Mouse (Mus musculus): ENCODE data around the gene Arl5a. TPM values are rescaled to one million over a fixed set of nuclear protein-coding genes. Genes with fewer than 3 reads are reported as not detected.
A peak's percentile ranks its signal among the peaks of the same experiment; 100 is the strongest.

The Arl5a gene
- polyA plus RNA-seq, 1 experiment, result 1.3 TPM

- H3K4me3 ChIP-seq (ENCODE audit: control insufficient read depth, low read depth, low read length), result no peak overlapping the region
- no peak overlapping the region for H3K27ac ChIP-seq (ENCODE audit: control insufficient read depth, insufficient read depth, low read depth, low read length)
- no peaks in the 10 kb centered on the region; the same call in 1 of the 2 replicates for H3K4me1 ChIP-seq (ENCODE audit: control insufficient read depth, insufficient read depth, low read length)
- TF ChIP-seq CTCF (IDR thresholded peaks at IDR 0.05; ENCODE audit: control insufficient read depth, insufficient read depth, insufficient replicate concordance, low read depth, low read length), result no peak
- no peak for TF ChIP-seq POLR2A (IDR thresholded peaks at IDR 0.05; ENCODE audit: control insufficient read depth, low read depth, low read length)
- H3K36me3 ChIP-seq (ENCODE audit: control insufficient read depth, insufficient read depth, low read length), result no peaks in the 10 kb centered on the region
- H3K27me3 ChIP-seq (ENCODE audit: control insufficient read depth, insufficient read depth, low read length), result no peaks in the 10 kb centered on the region
Observed at GRCm38 (mm10) chr2:52435919-52436632, 11.4 kb upstream of the Arl5a start.

GRCm38 (mm10) chr2:52433365-52433764 is 8.7 kb upstream of the Arl5a start:
- Histone ChIP-seq H3K27ac (ENCODE audit: control insufficient read depth, insufficient read depth, low read depth, low read length) (no peak overlapping the region), H3K4me3 (ENCODE audit: control insufficient read depth, low read depth, low read length) (no peak overlapping the region), H3K27me3 (ENCODE audit: control insufficient read depth, insufficient read depth, low read length) (no peaks in the 10 kb centered on the region), H3K4me1 (ENCODE audit: control insufficient read depth, insufficient read depth, low read length) (no peaks in the 10 kb centered on the region; the same call in 1 of the 2 replicates), H3K36me3 (ENCODE audit: control insufficient read depth, insufficient read depth, low read length) (no peaks in the 10 kb centered on the region)
- TF ChIP-seq CTCF (IDR thresholded peaks at IDR 0.05; ENCODE audit: control insufficient read depth, insufficient read depth, insufficient replicate concordance, low read depth, low read length), result no peak
- no peak for TF ChIP-seq POLR2A (IDR thresholded peaks at IDR 0.05; ENCODE audit: control insufficient read depth, low read depth, low read length)

GRCm38 (mm10) chr2:52427383-52427782 is 2.7 kb upstream of the Arl5a start:
- H3K4me1 ChIP-seq (ENCODE audit: control insufficient read depth, insufficient read depth, low read length), result peaks cover 3% of the 10 kb centered on the region; the same call in 1 of the 2 replicates
- no peak for TF ChIP-seq CTCF (IDR thresholded peaks at IDR 0.05; ENCODE audit: control insufficient read depth, insufficient read depth, insufficient replicate concordance, low read depth, low read length)
- no peaks in the 10 kb centered on the region for H3K27me3 ChIP-seq (ENCODE audit: control insufficient read depth, insufficient read depth, low read length)
- no peak overlapping the region for H3K4me3 ChIP-seq (ENCODE audit: control insufficient read depth, low read depth, low read length)
- no peak overlapping the region for H3K27ac ChIP-seq (ENCODE audit: control insufficient read depth, insufficient read depth, low read depth, low read length)
- no peaks in the 10 kb centered on the region for H3K36me3 ChIP-seq (ENCODE audit: control insufficient read depth, insufficient read depth, low read length)

- TF ChIP-seq POLR2A (IDR thresholded peaks at IDR 0.05; ENCODE audit: control insufficient read depth, low read depth, low read length) (no peak), CTCF (IDR thresholded peaks at IDR 0.05; ENCODE audit: control insufficient read depth, insufficient read depth, insufficient replicate concordance, low read depth, low read length) (no peak)
- Histone ChIP-seq H3K27ac (ENCODE audit: control insufficient read depth, insufficient read depth, low read depth, low read length) (no peak overlapping the region), H3K36me3 (ENCODE audit: control insufficient read depth, insufficient read depth, low read length) (no peaks in the 10 kb centered on the region), H3K4me3 (ENCODE audit: control insufficient read depth, low read depth, low read length) (no peak overlapping the region), H3K4me1 (ENCODE audit: control insufficient read depth, insufficient read depth, low read length) (peaks cover 3% of the 10 kb centered on the region; the same call in 1 of the 2 replicates), H3K27me3 (ENCODE audit: control insufficient read depth, insufficient read depth, low read length) (no peaks in the 10 kb centered on the region)
Observed at GRCm38 (mm10) chr2:52426041-52426440, 1.3 kb upstream of the Arl5a start.

GRCm38 (mm10) chr2:52425523-52425795 is 758 bp upstream of the Arl5a start:
- Histone ChIP-seq H3K27ac (ENCODE audit: control insufficient read depth, insufficient read depth, low read depth, low read length) (no peak overlapping the region), H3K27me3 (ENCODE audit: control insufficient read depth, insufficient read depth, low read length) (no peaks in the 10 kb centered on the region), H3K36me3 (ENCODE audit: control insufficient read depth, insufficient read depth, low read length) (no peaks in the 10 kb centered on the region), H3K4me3 (ENCODE audit: control insufficient read depth, low read depth, low read length) (peak overlapping the region; percentile 75), H3K4me1 (ENCODE audit: control insufficient read depth, insufficient read depth, low read length) (peaks cover 3% of the 10 kb centered on the region; the same call in 1 of the 2 replicates)
- TF ChIP-seq CTCF (IDR thresholded peaks at IDR 0.05; ENCODE audit: control insufficient read depth, insufficient read depth, insufficient replicate concordance, low read depth, low read length), result no peak
- TF ChIP-seq POLR2A (IDR thresholded peaks at IDR 0.05; ENCODE audit: control insufficient read depth, low read depth, low read length), result no peak

- TF ChIP-seq CTCF (IDR thresholded peaks at IDR 0.05; ENCODE audit: control insufficient read depth, insufficient read depth, insufficient replicate concordance, low read depth, low read length) (no peak), POLR2A (IDR thresholded peaks at IDR 0.05; ENCODE audit: control insufficient read depth, low read depth, low read length) (no peak)
- H3K4me3 ChIP-seq (ENCODE audit: control insufficient read depth, low read depth, low read length), result peak overlapping the region; percentile 95
- no peaks in the 10 kb centered on the region for H3K36me3 ChIP-seq (ENCODE audit: control insufficient read depth, insufficient read depth, low read length)
- H3K4me1 ChIP-seq (ENCODE audit: control insufficient read depth, insufficient read depth, low read length), result peaks cover 3% of the 10 kb centered on the region; the same call in 1 of the 2 replicates
- H3K27ac ChIP-seq (ENCODE audit: control insufficient read depth, insufficient read depth, low read depth, low read length), result peak overlapping the region; percentile 90
- no peaks in the 10 kb centered on the region for H3K27me3 ChIP-seq (ENCODE audit: control insufficient read depth, insufficient read depth, low read length)
Observed at GRCm38 (mm10) chr2:52424248-52424728, 413 bp downstream of the Arl5a start.

GRCm38 (mm10) chr2:52423611-52424247 is 972 bp downstream of the Arl5a start:
- H3K27me3 ChIP-seq (ENCODE audit: control insufficient read depth, insufficient read depth, low read length), result no peaks in the 10 kb centered on the region
- H3K36me3 ChIP-seq (ENCODE audit: control insufficient read depth, insufficient read depth, low read length), result no peaks in the 10 kb centered on the region
- no peak overlapping the region for H3K27ac ChIP-seq (ENCODE audit: control insufficient read depth, insufficient read depth, low read depth, low read length)
- TF ChIP-seq CTCF (IDR thresholded peaks at IDR 0.05; ENCODE audit: control insufficient read depth, insufficient read depth, insufficient replicate concordance, low read depth, low read length), result no peak
- TF ChIP-seq POLR2A (IDR thresholded peaks at IDR 0.05; ENCODE audit: control insufficient read depth, low read depth, low read length), result no peak
- H3K4me1 ChIP-seq (ENCODE audit: control insufficient read depth, insufficient read depth, low read length), result peaks cover 3% of the 10 kb centered on the region; the same call in 1 of the 2 replicates
- peak overlapping the region; percentile 95 for H3K4me3 ChIP-seq (ENCODE audit: control insufficient read depth, low read depth, low read length)
